Mouse (Mus musculus) ES-E14 (cell line): ENCODE measurements around the gene Pigm. TPM values are rescaled to one million over a fixed set of nuclear protein-coding genes. Genes with fewer than 3 reads are reported as not detected.

Source experiments
- DNase-seq: peaks from one replicate; pipeline ENCODE4 v3.0.0-alpha.2; 2013; ENCODE audit warnings: low read depth, low spot score
- H3K27ac ChIP-seq: 2 replicates; pipeline ENCODE4 v1.5.1; 2012; ENCODE audit warnings: low read depth, mild to moderate bottlenecking, low read length, moderate library complexity, mixed read lengths; ENCODE audit not compliant: poor library complexity, insufficient read depth, severe bottlenecking
- H3K36me3 ChIP-seq: 2 replicates; pipeline ENCODE4 v1.6.1; 2012; ENCODE audit warnings: mild to moderate bottlenecking, low read length, moderate library complexity, mixed read lengths; ENCODE audit not compliant: control insufficient read depth, poor library complexity, insufficient read depth, severe bottlenecking
- H3K4me1 ChIP-seq, 2 experiments: fragments of 150-350 bp in 1 of 2; sonication (generic) in 1 of 2; 2 replicates each; pipeline ENCODE4 v1.6.1; 2012; ENCODE audit warnings: low read length in 2 of 2, mild to moderate bottlenecking in 1 of 2, mixed read lengths in 1 of 2; ENCODE audit not compliant: control insufficient read depth in 2 of 2, insufficient read depth in 2 of 2, poor library complexity in 1 of 2
- H3K4me3 ChIP-seq, 2 experiments: fragments of 150-350 bp in 1 of 2; sonication (generic) in 1 of 2; 2 replicates each; pipeline ENCODE4 v1.5.1; 2012; ENCODE audit warnings: low read length in 2 of 2, low read depth in 1 of 2, mild to moderate bottlenecking in 1 of 2, mixed read lengths in 1 of 2; ENCODE audit not compliant: insufficient read depth in 1 of 2, poor library complexity in 1 of 2, severe bottlenecking in 1 of 2
- H3K9ac ChIP-seq: 2 replicates; pipeline ENCODE4 v1.6.1; 2012; ENCODE audit warnings: low read depth, mild to moderate bottlenecking, low read length, mixed read lengths; ENCODE audit not compliant: poor library complexity, insufficient read depth, severe bottlenecking
- H3K9me3 ChIP-seq: fragments of 150-350 bp; sonication (generic); 2 replicates; pipeline ENCODE4 v1.6.1; 2012; ENCODE audit warnings: low read depth, mild to moderate bottlenecking, low read length; ENCODE audit not compliant: control insufficient read depth, insufficient read depth
- CHD2 ChIP-seq: IDR thresholded peaks from 2 replicates; pipeline ENCODE4 v1.6.1; 2014; ENCODE audit warnings: mild to moderate bottlenecking, low read depth, low read length, inconsistent platforms
- HCFC1 ChIP-seq: IDR thresholded peaks from 2 replicates; pipeline ENCODE4 v1.6.1; 2012; ENCODE audit warnings: low read length, inconsistent platforms, borderline replicate concordance; ENCODE audit not compliant: insufficient read depth
- MAFK ChIP-seq: IDR thresholded peaks from 2 replicates; pipeline ENCODE4 v1.6.1; 2014; ENCODE audit warnings: mild to moderate bottlenecking, low read depth, low read length, inconsistent platforms; ENCODE audit not compliant: insufficient read depth
- ZC3H11A ChIP-seq: IDR thresholded peaks from 2 replicates; pipeline ENCODE4 v1.6.1; 2012; ENCODE audit warnings: low read depth, mild to moderate bottlenecking, inconsistent platforms, low read length, borderline replicate concordance
- ZNF384 ChIP-seq: IDR thresholded peaks from 2 replicates; pipeline ENCODE4 v1.6.1; 2012; ENCODE audit warnings: low read depth, low read length, inconsistent platforms
- in situ Hi-C, 2 experiments: fragments of 600-800 bp; cut with MboI; formaldehyde crosslinking; loops; one replicate each; pipeline ENCODE4 v1.15.1; 2025; ENCODE audit warnings: low sequenced_read_pairs in 2 of 2, inconsistent platforms in 1 of 2; ENCODE audit not compliant: unreplicated experiment in 2 of 2
- total RNA-seq: library from RNA; depleted of rRNA; stranded (reverse); fragments of 300-350 nt; gene quantifications from 2 replicates; pipeline ENCODE4 v1.2.3, GENCODE M21; 2012; rRNA removed

The Pigm gene
- 25.4 and 25.6 TPM in 2 replicates for total RNA-seq

GRCm38 (mm10) chr1:172376198-172376667, at the start of gene Pigm:
Gene Pigm (plus strand): TSS chr1:172376546.
- Histone ChIP-seq H3K9me3 (no peaks in the 10 kb centered on the region), H3K9ac (peak within 1 kb of the TSS; percentile 85), H3K27ac (peak within 1 kb of the TSS; percentile 28), H3K36me3 (no peaks in the 10 kb centered on the region; the same call in none of the 2 replicates), H3K4me1 (peaks cover 0 to 8% of the 10 kb centered on the region in 2 experiments; a peak in 1 of 4 replicates), H3K4me3 (peak within 1 kb of the TSS; percentile 80 to 91)
- peak; percentile 95 for DNase-seq
- TF ChIP-seq ZC3H11A (no peak), HCFC1 (peak; percentile 71; the same call in 1 of the 2 replicates), CHD2 (no peak), MAFK (no peak), ZNF384 (no peak)
- in situ Hi-C loops = no loop called here

GRCm38 (mm10) chr1:172326684-172327083, 49.7 kb upstream of the Pigm start:
- Histone ChIP-seq H3K4me1 (peaks cover 0 to 17% of the 10 kb centered on the region in 2 experiments; a peak in 2 of 4 replicates), H3K4me3 (peak overlapping the region; percentile 54 to 67), H3K27ac (no peak overlapping the region), H3K9me3 (no peaks in the 10 kb centered on the region), H3K36me3 (no peaks in the 10 kb centered on the region), H3K9ac (peak overlapping the region; percentile 61; the same call in 1 of the 2 replicates)
- TF ChIP-seq HCFC1 (no peak), CHD2 (no peak), MAFK (no peak), ZNF384 (no peak), ZC3H11A (no peak)
- in situ Hi-C loops = no loop called here
- DNase-seq = no peak

GRCm38 (mm10) chr1:172327206-172328001, 48.9 kb upstream of the Pigm start:
- Histone ChIP-seq H3K36me3 (no peaks in the 10 kb centered on the region), H3K9me3 (no peaks in the 10 kb centered on the region), H3K4me1 (peaks cover 0 to 17% of the 10 kb centered on the region in 2 experiments; a peak in 2 of 4 replicates), H3K27ac (no peak overlapping the region), H3K9ac (no peak overlapping the region), H3K4me3 (no peak overlapping the region)
- DNase-seq = no peak
- in situ Hi-C loops = no loop called here
- TF ChIP-seq MAFK = no peak
- no peak for TF ChIP-seq ZNF384
- TF ChIP-seq HCFC1 = no peak
- no peak for TF ChIP-seq ZC3H11A
- no peak for TF ChIP-seq CHD2

GRCm38 (mm10) chr1:172328041-172328440, 48.3 kb upstream of the Pigm start:
- Histone ChIP-seq H3K9me3 (no peaks in the 10 kb centered on the region), H3K4me1 (peaks cover 0 to 10% of the 10 kb centered on the region in 2 experiments; a peak in 2 of 4 replicates), H3K4me3 (no peak overlapping the region), H3K9ac (no peak overlapping the region), H3K27ac (no peak overlapping the region), H3K36me3 (no peaks in the 10 kb centered on the region)
- DNase-seq = no peak
- TF ChIP-seq ZNF384 (no peak), MAFK (no peak), ZC3H11A (no peak)
- in situ Hi-C loops = no loop called here
